Mouse (Mus musculus) kidney, postnatal 4 days (tissue): Measurements from ENCODE around the gene Nkx2-9.

Experiments
- DNase-seq, 2 experiments: peaks; one replicate each; pipeline ENCODE4 v3.0.0; 2021; ENCODE audit warnings: mixed read lengths in 2 of 2

Nkx2-9 gene

DNA sequence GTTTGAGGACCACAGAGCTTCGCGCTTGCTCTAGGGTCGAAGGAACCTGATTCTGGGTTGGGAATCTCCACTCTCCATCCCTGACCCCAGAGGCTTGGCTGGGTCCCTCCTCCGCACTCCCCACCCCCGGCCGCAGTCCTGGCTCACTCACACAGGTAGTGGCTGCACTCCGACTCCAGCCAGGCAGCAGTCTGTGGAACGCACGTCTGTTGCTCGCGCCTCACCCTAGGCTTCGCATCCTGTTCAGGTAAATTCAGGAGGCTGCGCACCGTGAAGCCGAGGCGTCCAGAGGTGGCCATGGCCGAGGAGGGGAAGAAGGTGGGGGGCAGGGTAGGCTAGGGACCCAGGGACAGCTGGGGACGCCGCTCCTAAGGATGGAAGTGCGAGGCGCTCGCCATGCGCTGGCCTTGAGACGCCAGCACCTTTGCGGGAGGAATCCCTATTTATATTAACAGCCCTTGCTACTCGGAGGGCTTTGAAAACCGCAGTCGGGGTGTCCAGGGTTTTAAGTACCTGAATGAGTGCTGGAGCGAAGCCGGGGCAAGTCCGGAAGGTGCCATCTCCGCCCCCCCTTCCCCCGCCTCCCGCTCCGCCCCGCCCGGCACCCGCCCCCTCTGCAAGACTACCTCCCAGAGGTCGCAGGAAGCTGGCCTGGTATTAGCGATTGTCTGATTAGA lies at the start of gene Nkx2-9:
Nkx2-9 (minus strand) TSS at position 524 of the 677 bp plus-strand sequence.
- DNase-seq, result peak in 1 of 2 experiments; percentile 6

DNA sequence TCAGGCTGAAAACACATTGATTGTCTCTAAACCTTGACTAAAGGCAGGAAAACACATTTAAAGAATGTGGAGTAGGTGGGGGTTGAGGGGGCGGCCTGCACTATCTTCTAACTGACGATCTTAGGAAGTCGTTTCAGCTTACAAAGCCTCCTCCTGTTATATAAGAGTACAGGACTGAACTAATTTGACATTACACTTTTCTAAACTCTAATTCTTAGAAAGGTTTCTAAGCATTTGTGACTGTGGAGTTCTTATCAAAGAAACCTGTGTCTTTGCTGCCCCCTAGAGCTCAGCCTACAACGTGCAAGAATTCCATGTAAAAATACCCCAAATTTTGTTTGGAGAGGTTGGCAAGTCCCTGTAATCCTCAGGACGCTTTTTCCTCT lies 24.1 kb upstream of the Nkx2-9 start:
- DNase-seq, result peak; percentile 73 to 74

GRCm38 (mm10) chr12:56636534-56637180 lies 23.6 kb upstream of the Nkx2-9 start:
- DNase-seq, result peak; percentile 22 to 50

DNA sequence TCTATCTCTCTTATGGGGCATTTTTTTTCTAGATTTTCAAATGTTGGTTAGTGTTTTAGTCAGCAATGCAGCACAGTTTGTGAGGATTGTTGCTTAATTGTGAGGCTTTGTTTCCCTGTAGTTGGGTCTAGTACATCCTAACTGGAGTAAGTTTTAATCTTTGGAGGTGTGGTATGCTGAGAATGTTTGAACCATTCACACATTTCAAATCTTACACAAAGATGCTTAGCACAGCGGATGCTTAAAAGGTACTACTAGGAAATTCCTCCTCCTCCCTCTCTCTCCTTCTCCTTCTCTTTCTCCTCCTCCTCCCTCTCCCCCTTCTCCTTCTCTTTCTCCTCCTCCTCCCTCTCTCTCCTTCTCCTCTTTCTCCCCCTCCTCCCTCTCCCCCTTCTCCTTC lies 3.0 kb upstream of the Nkx2-9 start:
- DNase-seq, result no peak

DNA sequence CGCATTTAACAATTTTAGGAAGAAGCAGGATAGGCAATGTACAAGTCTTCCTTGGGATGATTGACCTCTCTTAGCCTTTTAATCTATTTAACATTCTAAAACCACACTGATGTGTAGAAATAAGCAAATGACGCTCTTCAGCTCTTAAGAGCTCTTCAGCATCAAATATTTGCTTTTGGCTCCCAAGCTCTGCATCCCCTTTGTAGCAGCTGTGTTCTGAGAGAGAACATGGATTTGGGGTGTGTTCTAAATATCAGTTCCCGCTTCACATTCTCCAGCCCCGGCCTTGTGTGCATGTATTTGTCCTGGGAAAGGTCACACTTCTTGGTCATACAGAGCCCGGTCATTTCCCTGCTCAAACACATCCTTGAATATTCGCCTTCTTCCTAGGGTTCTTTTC lies 2.3 kb upstream of the Nkx2-9 start:
- no peak for DNase-seq

- DNase-seq, result no peak
Observed at GRCm38 (mm10) chr12:56614513-56614912, 1.4 kb upstream of the Nkx2-9 start.

- no peak for DNase-seq
Observed at GRCm38 (mm10) chr12:56613916-56614510, 929 bp upstream of the Nkx2-9 start.

GRCm38 (mm10) chr12:56613438-56613830 lies 350 bp upstream of the Nkx2-9 start:
- DNase-seq, result no peak

- DNase-seq, result no peak
Observed at GRCm38 (mm10) chr12:56612349-56612735, 742 bp downstream of the Nkx2-9 start.

DNA sequence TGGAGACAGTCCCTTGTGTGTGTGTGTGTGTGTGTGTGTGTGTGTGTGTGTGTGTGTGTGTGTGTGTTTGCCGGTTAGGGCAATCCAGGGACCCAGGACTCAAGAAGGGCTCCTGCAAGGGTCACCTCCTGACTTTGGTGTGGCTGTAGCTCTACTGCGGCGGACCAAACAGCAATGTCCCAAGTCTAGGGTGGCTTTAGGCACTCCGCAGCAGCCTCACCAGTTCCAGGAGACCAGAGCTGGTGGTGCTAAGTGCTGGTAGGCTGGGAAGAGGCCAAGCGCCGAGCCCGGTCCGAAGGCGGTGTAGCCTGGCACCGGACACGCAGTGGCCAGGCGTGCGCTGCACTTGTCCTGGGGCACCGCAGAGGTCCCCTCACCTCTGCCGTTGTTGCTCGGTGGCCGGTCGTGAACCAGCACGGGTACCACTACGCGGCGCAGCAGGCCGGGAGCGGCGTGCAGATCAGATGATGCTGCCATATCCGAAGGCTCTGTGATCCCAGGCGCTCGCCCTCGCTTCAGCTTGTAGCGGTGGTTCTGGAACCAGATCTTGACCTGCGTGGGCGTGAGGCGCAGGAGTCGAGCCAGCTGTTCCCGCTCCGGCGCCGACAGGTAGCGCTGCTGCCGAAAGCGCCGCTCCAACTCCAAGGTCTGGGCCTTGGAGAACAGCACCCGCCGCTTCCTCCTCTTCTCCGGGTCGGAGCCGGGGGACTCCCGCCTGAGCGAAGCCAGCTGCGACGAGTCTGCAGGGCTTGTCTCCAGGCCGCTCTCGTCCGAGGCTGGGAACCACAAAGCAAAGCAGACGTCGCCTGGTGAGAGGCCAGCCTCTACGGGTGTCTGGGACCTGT lies 1.4 kb downstream of the Nkx2-9 start:
- peak; percentile 46 to 57 for DNase-seq

DNA sequence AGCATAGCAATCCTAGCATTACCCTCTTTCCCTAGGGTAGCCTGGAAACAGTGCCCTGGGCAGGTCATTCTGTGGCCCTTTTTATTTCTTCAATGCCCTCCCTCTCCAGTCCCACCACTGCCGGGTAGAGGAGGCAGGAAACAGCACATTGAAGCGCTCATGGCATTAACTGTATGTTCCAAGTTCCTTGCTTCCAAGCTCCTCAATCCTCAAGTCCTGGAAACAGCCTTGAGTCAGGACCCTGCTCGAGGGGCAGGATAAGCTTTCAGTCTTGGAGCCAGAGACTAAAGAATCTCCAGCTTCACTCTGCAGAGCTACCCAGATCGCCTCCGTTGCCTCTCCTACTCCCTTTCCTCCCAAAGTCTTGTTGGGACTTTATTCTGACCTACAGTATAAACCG lies 2.2 kb downstream of the Nkx2-9 start:
- DNase-seq, result no peak

- DNase-seq, result peak in 1 of 2 experiments; percentile 35
Observed at GRCm38 (mm10) chr12:56591722-56592121, 21.4 kb downstream of the Nkx2-9 start.

GRCm38 (mm10) chr12:56587830-56588229 lies 25.3 kb downstream of the Nkx2-9 start:
- DNase-seq, result peak in 1 of 2 experiments; percentile 9
